Mouse (Mus musculus): ENCODE results near the gene Mob1b. TPM values are rescaled to one million over a fixed set of nuclear protein-coding genes. Genes with fewer than 3 reads are reported as not detected.

Gene Mob1b
- polyA plus RNA-seq, 1 experiment from 2014 or later, result 12.5 TPM

DNA sequence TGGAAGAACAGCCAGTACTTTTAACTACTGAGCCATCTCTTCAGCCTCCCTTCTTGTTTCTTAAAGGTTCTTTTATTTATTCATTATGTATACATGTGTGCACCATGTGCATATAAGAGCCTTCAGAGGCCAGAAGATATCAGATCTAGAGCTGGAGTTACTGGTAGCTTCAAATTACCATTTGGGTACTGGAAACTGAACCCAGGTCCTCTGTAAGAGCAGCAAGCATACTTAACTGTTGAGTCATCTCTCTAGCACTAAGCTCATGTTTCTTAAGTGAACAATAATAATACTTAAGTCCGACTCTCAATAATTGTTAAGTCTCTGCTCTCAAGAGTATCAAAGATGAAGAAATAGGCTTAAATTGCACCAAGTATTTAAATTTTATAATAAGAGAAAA is 27.1 kb downstream of the Mob1b start:
- no peak for ATAC-seq (ENCODE audit: insufficient number of reproducible peaks, low FRiP score, low TSS enrichment, low read depth)
- no peak overlapping the region for H3K27ac ChIP-seq (replicated peaks; ENCODE audit: low read depth, low read length)
- no peaks in the 10 kb centered on the region for H3K9me3 ChIP-seq (ENCODE audit: control insufficient read depth, low read length)
- no peak overlapping the region for H3K4me2 ChIP-seq (ENCODE audit: low read depth, severe bottlenecking)
- H3K4me3 ChIP-seq (ENCODE audit: low read depth, low read length), result no peak overlapping the region
- no peak for DNase-seq (ENCODE audit: low spot score)
- no peaks in the 10 kb centered on the region; the same call in 1 of the 2 replicates for H3K36me3 ChIP-seq (ENCODE audit: control insufficient read depth, insufficient read depth, low read length)
- 74% methylated on average over 1 of the region's 1 CpGs for WGBS
- H3K4me1 ChIP-seq (ENCODE audit: control insufficient read depth, insufficient read depth, low read length), result no peaks in the 10 kb centered on the region
- H3K9ac ChIP-seq (ENCODE audit: low read length), result no peak overlapping the region
- H3K27me3 ChIP-seq (ENCODE audit: control insufficient read depth, insufficient read depth, low read length), result no peaks in the 10 kb centered on the region

DNA sequence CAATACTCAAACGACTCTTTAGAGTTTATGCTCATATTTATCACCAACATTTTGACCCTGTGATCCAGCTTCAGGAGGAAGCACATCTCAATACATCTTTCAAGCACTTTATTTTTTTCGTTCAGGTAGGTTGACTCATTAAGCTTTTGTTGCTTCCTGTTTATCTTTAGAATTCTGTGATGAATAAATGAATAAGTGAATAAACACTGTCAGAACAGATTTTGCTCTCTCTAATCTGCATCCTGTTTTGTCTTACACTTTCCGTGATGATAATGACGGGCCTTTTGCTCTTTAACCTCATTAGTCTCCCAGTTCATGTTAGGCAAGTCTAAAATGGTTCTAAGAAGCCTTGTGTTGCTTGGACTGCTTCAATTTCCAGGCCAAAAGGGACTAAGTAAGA is 32.5 kb downstream of the Mob1b start:
- 89% methylated on average over 4 of the region's 4 CpGs for WGBS
- H3K27me3 ChIP-seq (ENCODE audit: control insufficient read depth, insufficient read depth, low read length), result no peaks in the 10 kb centered on the region
- ATAC-seq (ENCODE audit: insufficient number of reproducible peaks, low FRiP score, low TSS enrichment, low read depth), result no peak
- H3K4me1 ChIP-seq (ENCODE audit: control insufficient read depth, insufficient read depth, low read length), result no peaks in the 10 kb centered on the region
- no peak overlapping the region for H3K9ac ChIP-seq (ENCODE audit: low read length)
- no peak overlapping the region for H3K4me2 ChIP-seq (ENCODE audit: low read depth, severe bottlenecking)
- DNase-seq (ENCODE audit: low spot score), result no peak
- H3K36me3 ChIP-seq (ENCODE audit: control insufficient read depth, insufficient read depth, low read length), result no peaks in the 10 kb centered on the region
- H3K9me3 ChIP-seq (ENCODE audit: control insufficient read depth, low read length), result no peaks in the 10 kb centered on the region
- no peak overlapping the region for H3K4me3 ChIP-seq (ENCODE audit: low read depth, low read length)
- no peak overlapping the region for H3K27ac ChIP-seq (replicated peaks; ENCODE audit: low read depth, low read length)

DNA sequence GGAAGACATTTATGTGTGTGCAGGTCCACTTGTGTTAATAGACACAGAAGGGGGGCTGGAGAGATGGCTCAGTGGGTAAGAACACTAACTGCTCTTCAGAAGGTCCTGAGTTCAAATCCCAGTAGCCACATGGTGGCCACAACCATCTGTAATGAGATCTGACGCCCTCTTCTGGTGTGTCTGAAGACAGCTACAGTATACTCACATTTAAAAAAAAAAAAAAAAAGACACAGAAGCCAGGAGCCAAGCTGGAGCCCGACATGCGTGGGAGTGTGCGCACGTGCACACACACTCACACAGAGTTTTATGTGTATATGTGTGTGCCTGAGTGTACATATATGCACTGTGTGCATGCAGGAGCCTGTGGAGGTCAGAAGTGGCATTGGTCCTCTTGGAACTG is 42.0 kb downstream of the Mob1b start:
- H3K4me2 ChIP-seq (ENCODE audit: low read depth, severe bottlenecking), result no peak overlapping the region
- H3K4me3 ChIP-seq (ENCODE audit: low read depth, low read length), result no peak overlapping the region
- H3K9ac ChIP-seq (ENCODE audit: low read length), result no peak overlapping the region
- ATAC-seq (ENCODE audit: insufficient number of reproducible peaks, low FRiP score, low TSS enrichment, low read depth), result no peak
- 92% methylated on average over 5 of the region's 5 CpGs for WGBS
- peaks cover 8% of the 10 kb centered on the region for H3K4me1 ChIP-seq (ENCODE audit: control insufficient read depth, insufficient read depth, low read length)
- H3K9me3 ChIP-seq (ENCODE audit: control insufficient read depth, low read length), result no peaks in the 10 kb centered on the region
- no peak overlapping the region for H3K27ac ChIP-seq (replicated peaks; ENCODE audit: low read depth, low read length)
- H3K27me3 ChIP-seq (ENCODE audit: control insufficient read depth, insufficient read depth, low read length), result no peaks in the 10 kb centered on the region
- DNase-seq (ENCODE audit: low spot score), result no peak
- no peaks in the 10 kb centered on the region for H3K36me3 ChIP-seq (ENCODE audit: control insufficient read depth, insufficient read depth, low read length)

DNA sequence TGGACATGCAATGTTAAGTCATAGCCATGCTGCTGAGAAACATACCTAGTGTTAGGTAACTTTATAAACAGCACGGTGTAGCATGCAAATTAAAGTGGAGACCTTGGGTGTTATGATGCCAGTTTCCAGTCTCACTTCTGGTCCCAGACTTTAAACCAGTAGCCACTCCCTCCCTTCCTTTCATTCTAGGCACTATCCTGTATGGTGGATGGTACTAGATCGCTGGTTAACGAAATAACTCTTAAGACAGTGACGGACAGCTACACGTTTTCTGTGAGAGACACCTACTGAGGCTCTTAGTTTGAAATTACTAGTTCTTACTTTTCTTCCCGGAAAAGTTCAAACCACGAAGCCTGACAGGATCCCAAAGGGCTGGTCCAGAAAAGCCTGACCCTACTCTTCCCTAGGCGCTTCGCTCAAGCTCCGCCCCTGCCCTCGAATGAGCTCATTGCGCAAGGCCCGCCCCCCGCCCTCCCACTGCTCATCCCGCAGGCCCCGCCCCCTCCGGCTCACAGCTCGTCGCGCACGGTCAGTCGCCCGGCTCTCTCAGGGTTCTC is 43.9 kb downstream of the Mob1b start:
- H3K9ac ChIP-seq (ENCODE audit: low read length), result no peak overlapping the region
- peak; percentile 57 for ATAC-seq (ENCODE audit: insufficient number of reproducible peaks, low FRiP score, low TSS enrichment, low read depth)
- WGBS, result 1% methylated on average over 23 of the region's 23 CpGs

DNA sequence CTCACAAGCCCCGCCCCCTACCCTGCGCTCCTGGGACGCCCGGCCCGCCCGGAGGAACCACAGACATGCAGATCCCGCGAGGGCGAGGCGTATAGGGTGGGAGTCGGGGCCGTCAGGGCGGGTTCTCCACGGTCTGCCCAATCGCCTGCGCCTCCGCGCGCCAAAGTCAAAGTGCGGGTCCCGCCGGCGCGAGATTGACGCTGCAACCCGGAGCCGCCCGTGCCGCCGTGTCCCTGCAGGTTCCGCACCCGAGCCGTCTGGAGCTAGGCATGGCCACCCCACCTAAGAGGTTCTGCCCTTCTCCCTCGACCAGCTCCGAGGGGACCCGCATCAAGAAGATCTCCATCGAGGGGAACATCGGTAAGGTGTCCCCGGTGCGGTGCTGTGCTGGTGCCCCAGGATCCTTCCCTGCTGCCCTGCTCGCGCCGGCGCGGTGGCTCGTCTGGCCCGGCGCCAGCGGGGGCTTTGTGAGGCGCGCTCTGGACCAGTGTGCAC is 44.4 kb downstream of the Mob1b start, which contains the start of gene Dck:
Gene Dck, plus strand, starts transcription at position 10 of the 495 bp plus-strand sequence.
- Histone ChIP-seq H3K4me2 (ENCODE audit: low read depth, severe bottlenecking) (peak within 1 kb of the TSS; percentile 52), H3K4me3 (ENCODE audit: low read depth, low read length) (peak within 1 kb of the TSS; percentile 79), H3K4me1 (ENCODE audit: control insufficient read depth, insufficient read depth, low read length) (peaks cover 8% of the 10 kb centered on the region), H3K9me3 (ENCODE audit: control insufficient read depth, low read length) (no peaks in the 10 kb centered on the region), H3K9ac (ENCODE audit: low read length) (peak within 1 kb of the TSS; percentile 85), H3K27ac (replicated peaks; ENCODE audit: low read depth, low read length) (peak within 1 kb of the TSS; percentile 64), H3K27me3 (ENCODE audit: control insufficient read depth, insufficient read depth, low read length) (no peaks in the 10 kb centered on the region), H3K36me3 (ENCODE audit: control insufficient read depth, insufficient read depth, low read length) (peaks cover 2% of the 10 kb centered on the region; the same call in 1 of the 2 replicates)
- peak; percentile 100 for DNase-seq (ENCODE audit: low spot score)
- ATAC-seq (ENCODE audit: insufficient number of reproducible peaks, low FRiP score, low TSS enrichment, low read depth), result peak; percentile 100
- under 1% methylated on average over 51 of the region's 51 CpGs for WGBS

More for the DNA sequence above, 43.9 kb downstream of the Mob1b start:
- Histone ChIP-seq H3K4me1 (ENCODE audit: control insufficient read depth, insufficient read depth, low read length) (peaks cover 8% of the 10 kb centered on the region), H3K4me3 (ENCODE audit: low read depth, low read length) (peak overlapping the region; percentile 79), H3K36me3 (ENCODE audit: control insufficient read depth, insufficient read depth, low read length) (no peaks in the 10 kb centered on the region; the same call in 1 of the 2 replicates), H3K4me2 (ENCODE audit: low read depth, severe bottlenecking) (peak overlapping the region; percentile 52), H3K27me3 (ENCODE audit: control insufficient read depth, insufficient read depth, low read length) (no peaks in the 10 kb centered on the region), H3K9me3 (ENCODE audit: control insufficient read depth, low read length) (no peaks in the 10 kb centered on the region), H3K27ac (replicated peaks; ENCODE audit: low read depth, low read length) (0 out of 2 replicates have a peak overlapping the region, but pooled peaks have one; percentile 64)
- no peak for DNase-seq (ENCODE audit: low spot score)

DNA sequence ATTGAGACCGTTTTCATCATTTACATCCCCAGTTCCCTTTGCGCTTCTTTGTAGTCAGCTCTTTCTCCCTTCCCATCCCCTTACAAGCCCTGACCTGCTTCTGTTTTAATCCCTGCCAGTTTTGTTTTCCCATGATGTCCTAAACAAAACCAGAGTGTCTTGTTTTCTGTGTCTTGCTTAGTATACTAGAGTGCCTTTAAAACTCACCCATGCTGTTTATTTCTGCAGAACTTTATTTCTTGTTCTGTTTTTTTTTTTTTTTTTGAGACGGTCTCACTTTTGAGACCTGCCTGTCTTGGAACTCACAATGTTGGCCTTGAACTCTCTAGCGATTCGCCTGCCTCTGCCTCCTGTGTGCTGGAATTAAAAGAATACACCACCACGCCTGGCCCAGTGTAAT is 44.9 kb downstream of the Mob1b start:
- ATAC-seq (ENCODE audit: insufficient number of reproducible peaks, low FRiP score, low TSS enrichment, low read depth) (no peak), DNase-seq (ENCODE audit: low spot score) (no peak)
- Histone ChIP-seq H3K27ac (replicated peaks; ENCODE audit: low read depth, low read length) (peak overlapping the region; percentile 64; the same call in 1 of the 2 replicates), H3K9ac (ENCODE audit: low read length) (peak overlapping the region; percentile 85), H3K36me3 (ENCODE audit: control insufficient read depth, insufficient read depth, low read length) (peaks cover 4% of the 10 kb centered on the region), H3K4me1 (ENCODE audit: control insufficient read depth, insufficient read depth, low read length) (peaks cover 8% of the 10 kb centered on the region), H3K4me2 (ENCODE audit: low read depth, severe bottlenecking) (peak overlapping the region; percentile 52), H3K9me3 (ENCODE audit: control insufficient read depth, low read length) (no peaks in the 10 kb centered on the region), H3K27me3 (ENCODE audit: control insufficient read depth, insufficient read depth, low read length) (no peaks in the 10 kb centered on the region), H3K4me3 (ENCODE audit: low read depth, low read length) (peak overlapping the region; percentile 79)
- 15% methylated on average over 6 of the region's 6 CpGs for WGBS

DNA sequence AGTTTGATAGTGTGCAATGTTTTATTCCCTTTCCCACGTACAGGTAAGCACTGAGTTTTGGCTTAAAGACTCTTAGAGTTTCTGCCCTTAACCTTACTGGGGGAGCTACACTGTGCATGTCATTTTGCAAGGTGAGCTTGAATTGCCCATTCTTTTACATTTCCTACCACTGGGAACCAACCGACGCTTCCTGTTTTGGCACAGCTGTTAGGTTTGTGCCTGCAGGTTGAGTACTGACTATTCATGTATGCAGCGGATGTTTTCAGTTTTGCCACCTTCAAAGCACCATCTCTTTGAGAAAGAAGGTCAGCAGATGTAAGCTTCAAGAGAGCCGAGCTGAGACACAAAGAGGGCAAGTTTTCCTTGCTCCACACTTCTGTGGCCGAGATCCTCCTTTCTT is 45.5 kb downstream of the Mob1b start:
- ATAC-seq (ENCODE audit: insufficient number of reproducible peaks, low FRiP score, low TSS enrichment, low read depth) (no peak), DNase-seq (ENCODE audit: low spot score) (no peak)
- Histone ChIP-seq H3K9me3 (ENCODE audit: control insufficient read depth, low read length) (no peaks in the 10 kb centered on the region), H3K36me3 (ENCODE audit: control insufficient read depth, insufficient read depth, low read length) (peaks cover 5% of the 10 kb centered on the region), H3K9ac (ENCODE audit: low read length) (peak overlapping the region; percentile 13), H3K27me3 (ENCODE audit: control insufficient read depth, insufficient read depth, low read length) (no peaks in the 10 kb centered on the region), H3K4me3 (ENCODE audit: low read depth, low read length) (peak overlapping the region; percentile 79), H3K27ac (replicated peaks; ENCODE audit: low read depth, low read length) (no peak overlapping the region), H3K4me2 (ENCODE audit: low read depth, severe bottlenecking) (peak overlapping the region; percentile 52), H3K4me1 (ENCODE audit: control insufficient read depth, insufficient read depth, low read length) (peaks cover 8% of the 10 kb centered on the region)
- WGBS, result 73% methylated on average over 6 of the region's 6 CpGs

DNA sequence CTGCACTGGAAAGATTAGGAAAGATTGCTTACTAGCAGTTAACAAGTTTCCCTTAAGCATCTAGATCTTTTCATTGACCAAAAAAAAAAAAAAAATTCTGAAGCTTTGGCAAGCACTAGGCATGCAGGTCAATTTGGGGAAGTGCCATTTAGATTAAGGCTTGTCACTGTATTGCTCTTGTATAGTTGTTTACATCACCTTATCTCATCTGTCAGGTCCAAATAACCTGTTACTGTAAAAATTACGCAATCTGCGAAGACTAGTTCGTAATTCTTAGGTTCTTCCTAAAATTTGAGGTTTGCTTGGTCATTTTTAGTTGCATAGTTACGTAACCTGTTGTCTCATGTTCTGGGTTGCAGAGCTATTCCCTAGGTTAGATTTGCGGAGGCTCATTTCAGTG is 46.2 kb downstream of the Mob1b start:
- DNase-seq (ENCODE audit: low spot score) (no peak), ATAC-seq (ENCODE audit: insufficient number of reproducible peaks, low FRiP score, low TSS enrichment, low read depth) (no peak)
- 97% methylated on average over 5 of the region's 5 CpGs for WGBS
- Histone ChIP-seq H3K36me3 (ENCODE audit: control insufficient read depth, insufficient read depth, low read length) (peaks cover 8% of the 10 kb centered on the region), H3K9me3 (ENCODE audit: control insufficient read depth, low read length) (no peaks in the 10 kb centered on the region), H3K4me3 (ENCODE audit: low read depth, low read length) (no peak overlapping the region), H3K9ac (ENCODE audit: low read length) (no peak overlapping the region), H3K4me1 (ENCODE audit: control insufficient read depth, insufficient read depth, low read length) (peaks cover 8% of the 10 kb centered on the region), H3K27ac (replicated peaks; ENCODE audit: low read depth, low read length) (no peak overlapping the region), H3K27me3 (ENCODE audit: control insufficient read depth, insufficient read depth, low read length) (no peaks in the 10 kb centered on the region), H3K4me2 (ENCODE audit: low read depth, severe bottlenecking) (peak overlapping the region; percentile 52; the same call in 1 of the 2 replicates)

All from limb, embryonic 11.5 days (tissue).